Mouse (Mus musculus) cortical plate, adult 2 months (tissue): ENCODE measurements at regions not wholly inside any gene's neighbourhood (a gene's known extent, or its start where the extent isn't known, plus 50 kb on each side); places are given as distances from the start of the nearest gene placed in this dataset.

ENCODE experiments used
- CTCF ChIP-seq: fragments of 200-500 bp; IDR thresholded peaks from 2 replicates; pipeline ENCODE4 v1.5.1; 2011; ENCODE audit warnings: mild to moderate bottlenecking, control low read depth, low read length; ENCODE audit not compliant: insufficient read depth; ENCODE audit errors: extremely low read depth
- POLR2A ChIP-seq: fragments of 200-500 bp; IDR thresholded peaks from 2 replicates; pipeline ENCODE4 v1.6.1; 2011; ENCODE audit warnings: mild to moderate bottlenecking, low read length, control low read depth; ENCODE audit not compliant: insufficient read depth; ENCODE audit errors: extremely low read depth

GRCm38 (mm10) chr1:94318029-94318428 is 265.7 kb upstream of the Pdcd1 start:
- TF ChIP-seq CTCF (no peak), POLR2A (no peak)
